Mouse (Mus musculus) small intestine, adult 2 months (tissue): ENCODE measurements around the gene Tst.

Source experiments
- CTCF ChIP-seq: fragments of 200-500 bp; IDR thresholded peaks from 2 replicates; pipeline ENCODE4 v1.5.1; 2012; ENCODE audit warnings: low read depth, mild to moderate bottlenecking, control low read depth, inconsistent platforms, low read length, moderate library complexity, mixed read lengths; ENCODE audit not compliant: insufficient replicate concordance, insufficient read length; ENCODE audit errors: extremely low read depth
- POLR2A ChIP-seq: fragments of 200-500 bp; IDR thresholded peaks from 2 replicates; pipeline ENCODE4 v1.6.1; 2012; ENCODE audit warnings: low read depth, mild to moderate bottlenecking, control low read depth, inconsistent platforms, low read length, moderate library complexity

DNA sequence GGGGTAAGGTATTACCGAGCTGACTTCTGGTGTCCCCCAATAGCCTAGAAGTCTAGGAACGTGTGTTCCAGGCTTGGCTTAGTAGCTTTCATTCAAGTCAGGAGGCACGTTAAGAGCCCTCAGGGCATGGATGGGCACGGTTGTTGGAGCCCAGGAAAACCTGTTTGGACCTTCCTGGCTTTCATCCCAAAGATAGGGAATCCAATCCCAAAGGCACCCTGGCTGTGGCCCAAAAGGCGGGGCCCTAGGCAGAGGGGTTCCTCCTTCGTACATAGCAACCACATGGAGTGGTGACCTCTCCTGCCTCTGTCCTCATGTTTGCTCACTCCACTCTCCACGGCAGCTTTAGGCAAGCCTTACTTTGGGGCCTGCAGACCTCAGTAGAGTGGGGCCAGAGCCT, 3.3 kb downstream of the Tst start:
- TF ChIP-seq POLR2A (no peak), CTCF (no peak)
